Mouse (Mus musculus): Measurements from ENCODE around the gene Rftn2.

The Rftn2 gene

DNA sequence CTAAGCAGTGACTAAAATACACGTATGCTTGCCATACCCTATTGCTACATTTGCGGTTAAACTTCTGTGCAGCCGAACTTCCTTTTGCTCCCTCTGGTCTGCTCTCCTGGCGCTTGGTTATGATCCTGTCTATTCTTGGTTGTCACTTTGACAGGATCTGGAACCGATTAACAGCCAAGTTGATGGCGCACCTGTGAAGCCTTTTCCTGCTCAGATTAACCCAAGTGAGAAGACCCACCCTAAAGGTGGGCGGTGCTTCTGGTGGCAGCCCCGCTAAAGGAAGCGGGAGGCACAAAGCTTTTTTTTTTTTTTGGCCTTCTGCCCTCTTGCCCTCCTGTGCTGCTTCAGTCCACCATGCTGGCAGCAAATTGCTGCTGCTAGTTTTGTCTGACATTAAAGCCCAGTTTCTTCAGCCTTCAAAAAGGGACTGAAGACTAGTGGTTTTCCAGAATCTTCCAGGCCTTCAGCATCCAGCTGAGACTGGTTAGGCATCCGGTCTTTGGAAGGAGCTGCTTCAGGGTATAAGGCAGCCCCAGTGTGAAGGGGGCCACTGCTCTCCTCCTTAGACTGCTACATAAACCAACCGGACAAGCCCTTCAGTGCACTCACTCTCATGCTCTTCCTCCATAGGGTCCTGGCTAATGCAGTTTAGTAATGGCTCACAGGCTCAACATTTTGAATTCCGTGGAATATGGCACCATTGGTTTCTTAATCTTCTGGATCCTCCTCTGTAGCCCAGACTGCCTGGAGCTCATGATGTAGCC lies 16.2 kb downstream of the Rftn2 start:
- DNase-seq = peak in 1 of 2 experiments; percentile 18

DNA sequence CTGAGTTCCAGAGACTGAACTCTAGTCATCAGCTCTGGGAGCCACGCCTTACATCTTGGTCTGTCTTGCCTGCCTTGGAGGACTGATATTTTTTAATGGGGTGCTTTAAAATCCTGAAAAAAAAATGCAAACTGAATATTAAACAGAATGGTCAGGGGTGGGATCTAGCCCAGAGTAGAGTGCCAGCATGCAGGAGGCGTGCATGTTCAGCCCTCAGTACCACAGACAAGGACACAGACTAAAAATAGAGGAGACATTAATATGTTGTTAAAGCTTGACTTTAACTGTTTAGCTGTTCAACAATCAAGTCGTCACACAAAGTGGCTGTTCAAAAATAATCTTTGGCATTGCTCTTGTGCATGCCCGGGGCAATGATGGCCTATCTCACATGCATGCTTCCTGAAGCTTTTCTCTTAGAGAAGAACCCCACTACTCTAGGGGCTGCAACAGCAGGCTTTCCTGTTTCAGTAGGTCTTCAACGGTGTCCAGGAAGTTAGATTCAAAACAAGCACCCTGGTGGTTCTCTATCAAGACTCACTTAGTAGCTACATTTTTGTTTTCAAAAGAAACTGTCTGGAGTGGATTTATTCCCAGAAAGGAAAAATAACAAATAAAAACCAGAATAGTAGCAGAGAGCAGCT lies 18.0 kb downstream of the Rftn2 start:
- DNase-seq = no peak

DNA sequence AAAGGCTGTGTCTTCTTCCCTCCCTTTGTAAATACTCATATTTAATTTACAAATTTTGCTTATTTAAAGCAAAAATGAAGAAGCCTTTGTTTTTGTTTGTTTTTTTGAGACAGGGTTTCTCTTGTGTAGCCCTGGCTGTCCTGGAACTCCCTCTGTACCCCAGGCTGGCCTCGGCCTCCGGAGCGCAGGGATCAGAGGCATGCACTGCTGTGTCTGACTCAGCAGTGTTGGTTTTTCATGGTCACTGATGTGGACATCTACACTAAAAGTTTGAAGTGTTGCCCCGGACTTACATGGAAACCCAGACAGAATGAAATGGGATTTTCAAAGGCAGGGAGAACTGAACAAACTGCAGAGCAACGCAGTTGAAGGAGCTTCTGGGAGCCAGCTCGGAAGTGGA lies 19.0 kb downstream of the Rftn2 start:
- no peak for DNase-seq

- no peak for DNase-seq
Measured at GRCm38 (mm10) chr1:55205808-55206327, 20.7 kb downstream of the Rftn2 start.

DNA sequence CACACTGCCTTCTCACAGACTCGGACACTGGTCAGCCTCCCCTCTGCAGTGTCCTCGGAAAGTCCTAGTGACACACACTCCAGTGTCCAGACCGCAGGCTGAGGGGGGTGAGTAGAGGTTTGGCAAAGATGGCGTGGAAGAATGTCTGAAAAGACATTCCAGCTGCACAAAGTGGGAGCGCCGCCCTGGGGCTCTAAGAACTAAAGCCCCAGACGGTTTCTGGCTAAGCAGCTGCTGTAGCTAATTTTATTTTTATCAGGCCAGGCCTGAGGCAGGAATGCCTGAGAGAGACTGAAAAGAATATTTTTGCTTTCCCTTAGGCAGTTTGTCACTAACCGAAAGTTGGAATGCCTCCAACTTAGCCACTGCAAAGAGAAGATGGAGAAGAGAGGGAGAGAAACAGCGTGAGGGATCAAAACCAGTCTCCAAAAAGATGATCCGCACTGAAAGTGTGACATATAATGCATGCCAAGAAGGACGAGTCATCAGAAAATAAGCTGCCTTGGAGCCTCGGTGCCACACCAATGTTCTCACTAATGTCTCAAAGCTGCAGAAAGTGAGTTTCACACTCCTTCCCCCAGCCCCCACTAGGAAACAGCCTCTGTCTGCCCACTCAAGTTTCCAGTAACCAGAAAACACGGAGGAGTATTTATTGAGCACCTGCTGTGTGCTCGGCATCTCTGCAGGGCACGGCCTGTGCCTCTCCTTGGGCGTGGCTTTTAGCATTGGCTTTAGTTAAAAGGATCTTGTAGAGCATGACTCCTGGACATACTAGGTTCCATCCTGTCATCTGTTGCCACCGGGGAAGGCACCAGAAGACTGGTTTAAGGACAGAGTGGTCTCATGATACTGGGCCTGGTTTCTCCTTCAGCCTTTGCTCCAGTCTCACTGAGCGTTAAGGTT lies 24.5 kb downstream of the Rftn2 start:
- DNase-seq = no peak

GRCm38 (mm10) chr1:55198719-55199118 lies 27.9 kb downstream of the Rftn2 start:
- no peak for DNase-seq

DNA sequence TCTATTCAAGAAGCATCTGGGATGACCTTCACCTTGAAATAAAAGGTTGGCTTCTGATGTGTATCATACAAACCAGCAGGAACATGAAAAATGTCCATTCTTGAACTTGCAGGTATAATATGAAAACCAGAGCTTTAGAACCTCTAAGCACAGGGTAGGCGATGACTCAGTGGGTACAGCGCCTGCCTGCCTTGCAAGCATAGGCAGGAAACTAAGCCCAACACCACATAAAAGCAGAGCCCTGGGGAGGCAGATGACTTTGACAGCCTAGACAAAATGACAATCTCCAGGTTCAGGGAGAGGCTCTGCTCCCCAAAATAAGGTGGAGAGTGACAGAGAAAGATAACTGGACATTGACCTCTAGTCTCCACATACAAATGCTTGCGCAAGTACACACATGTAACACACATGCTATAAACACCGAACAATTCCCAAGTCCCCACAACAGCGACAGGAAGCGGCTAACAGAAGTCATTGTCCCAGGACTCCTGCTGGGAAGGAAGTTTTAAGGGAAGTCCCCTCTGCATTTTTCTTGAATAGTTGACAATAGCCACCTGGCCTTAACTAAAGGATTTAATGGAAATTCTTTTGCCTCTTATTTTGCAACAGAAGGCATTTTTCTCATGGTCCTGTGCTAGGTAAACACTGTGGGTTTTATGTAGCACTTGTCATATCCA lies 30.1 kb downstream of the Rftn2 start:
- no peak for DNase-seq

- DNase-seq = no peak
Measured at GRCm38 (mm10) chr1:55195021-55195420, 31.6 kb downstream of the Rftn2 start.

DNA sequence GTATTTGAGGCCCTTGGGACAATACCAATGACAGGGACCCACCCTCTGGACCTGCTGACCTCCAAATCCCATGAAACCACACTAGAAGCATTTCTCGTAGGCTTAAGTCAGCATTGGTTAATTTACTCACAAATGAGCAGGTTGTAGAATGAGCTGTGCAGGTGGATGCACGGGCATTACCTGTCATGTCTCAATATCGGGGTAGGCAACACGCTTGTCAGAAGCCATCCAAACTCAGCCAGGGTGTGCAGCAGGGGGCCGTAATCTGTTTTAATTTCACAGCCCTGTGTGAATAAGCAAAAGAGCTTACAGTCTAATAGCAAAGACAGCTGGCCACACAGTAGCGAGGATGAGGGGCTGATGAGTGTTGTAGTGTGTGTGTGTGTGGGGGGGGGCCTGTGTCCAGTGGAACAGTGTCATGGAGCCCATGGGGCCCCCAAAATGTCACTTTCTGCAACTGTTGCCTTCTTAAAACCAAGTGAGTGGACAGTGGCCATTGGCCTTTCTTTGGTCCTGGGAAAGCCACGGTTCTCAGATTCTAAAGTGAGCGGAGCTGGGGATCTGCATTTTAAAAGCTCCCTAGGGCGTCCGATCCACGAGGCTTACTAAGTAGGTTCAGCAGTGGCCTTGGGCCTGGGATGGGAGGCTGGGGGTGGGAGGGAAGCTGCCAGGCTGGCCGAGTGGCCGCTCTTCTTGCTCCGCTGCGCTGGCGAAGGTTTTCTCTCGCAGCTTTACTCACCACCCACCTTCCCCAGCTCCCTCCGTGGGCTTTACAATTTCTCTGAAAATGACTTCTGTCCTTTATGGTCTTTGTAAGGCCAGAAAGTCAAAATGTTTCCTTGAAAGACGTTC lies 32.3 kb downstream of the Rftn2 start:
- no peak for DNase-seq

DNA sequence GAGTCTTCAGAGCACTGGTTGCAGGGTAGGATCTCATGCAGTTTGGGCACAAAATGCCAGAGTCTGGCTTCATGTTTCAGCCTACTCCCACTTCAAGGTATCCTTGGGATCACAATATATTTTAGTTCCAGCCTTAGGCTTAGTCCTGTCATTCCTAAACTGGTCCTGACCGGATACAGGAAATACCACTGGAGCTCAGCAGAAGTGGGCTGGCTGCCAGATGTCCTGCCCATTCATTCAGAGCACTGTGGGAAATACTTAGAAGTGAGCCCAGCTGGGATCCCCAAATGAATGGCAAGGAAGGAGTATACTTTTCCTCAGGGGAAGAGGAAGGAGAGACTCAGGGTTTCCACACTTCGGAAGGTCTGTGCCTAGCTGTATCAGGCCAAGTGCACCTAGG lies 33.3 kb downstream of the Rftn2 start:
- peak; percentile 72 to 80 for DNase-seq

DNA sequence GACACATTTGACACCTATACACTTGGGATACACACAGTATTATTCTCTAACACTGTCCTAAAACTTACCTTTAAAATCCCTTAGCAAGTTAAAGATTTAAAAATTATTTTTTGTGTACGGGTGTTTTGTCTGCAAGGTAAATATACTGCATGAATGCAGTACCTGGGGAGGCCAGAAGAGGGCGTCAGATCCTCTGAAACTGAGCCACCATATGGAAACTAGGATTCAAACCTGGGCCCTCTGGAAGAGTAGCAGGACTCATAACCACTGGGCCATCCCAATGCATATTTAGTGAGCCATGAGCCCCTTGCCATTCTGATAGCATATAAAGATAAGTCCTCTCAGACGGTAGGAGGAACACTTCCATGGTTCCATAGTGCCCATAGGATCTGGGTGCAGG lies 33.8 kb downstream of the Rftn2 start:
- DNase-seq = peak in 1 of 2 experiments; percentile 31

GRCm38 (mm10) chr1:55192015-55192414 lies 34.6 kb downstream of the Rftn2 start:
- DNase-seq = no peak

- DNase-seq = no peak
Measured at GRCm38 (mm10) chr1:55186592-55187210, 39.9 kb downstream of the Rftn2 start.

DNA sequence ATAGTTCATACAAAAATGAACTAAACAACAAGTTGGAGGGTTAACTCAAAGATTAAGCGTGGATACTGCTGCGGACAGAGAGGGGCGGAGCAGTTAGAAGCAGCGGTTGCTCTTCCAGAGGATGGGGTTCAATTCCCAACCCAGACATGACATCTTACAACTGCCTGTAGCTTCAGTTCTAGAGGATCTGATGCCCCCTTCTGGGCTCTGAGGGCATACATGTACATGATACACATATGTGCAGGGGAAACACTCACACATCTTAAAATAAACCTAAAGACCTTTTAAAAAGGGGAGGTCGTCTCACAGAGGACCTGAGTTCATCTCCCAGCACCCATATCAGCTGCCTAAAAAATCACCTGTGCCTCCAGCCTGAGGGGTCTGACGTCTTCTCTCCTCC lies 40.9 kb downstream of the Rftn2 start:
- DNase-seq = no peak

DNA sequence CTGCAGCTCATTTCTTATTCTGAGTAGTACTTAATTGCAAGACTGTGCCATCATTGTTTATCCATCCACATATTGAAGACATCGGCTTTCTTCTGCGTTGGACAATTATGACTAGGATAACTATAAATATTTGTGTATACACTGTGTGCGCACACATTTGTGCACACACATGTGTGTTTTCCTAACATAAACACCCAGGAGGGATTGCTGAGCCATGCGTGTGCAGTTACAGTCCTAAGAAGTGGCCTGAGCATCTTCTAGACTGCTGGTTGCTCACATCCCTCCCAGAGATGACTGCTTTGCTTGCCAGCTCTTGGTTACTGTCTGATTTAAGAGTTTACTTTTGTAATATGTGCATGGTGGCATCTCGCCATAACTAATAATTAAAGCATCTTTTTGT lies 44.2 kb downstream of the Rftn2 start:
- DNase-seq = no peak

DNA sequence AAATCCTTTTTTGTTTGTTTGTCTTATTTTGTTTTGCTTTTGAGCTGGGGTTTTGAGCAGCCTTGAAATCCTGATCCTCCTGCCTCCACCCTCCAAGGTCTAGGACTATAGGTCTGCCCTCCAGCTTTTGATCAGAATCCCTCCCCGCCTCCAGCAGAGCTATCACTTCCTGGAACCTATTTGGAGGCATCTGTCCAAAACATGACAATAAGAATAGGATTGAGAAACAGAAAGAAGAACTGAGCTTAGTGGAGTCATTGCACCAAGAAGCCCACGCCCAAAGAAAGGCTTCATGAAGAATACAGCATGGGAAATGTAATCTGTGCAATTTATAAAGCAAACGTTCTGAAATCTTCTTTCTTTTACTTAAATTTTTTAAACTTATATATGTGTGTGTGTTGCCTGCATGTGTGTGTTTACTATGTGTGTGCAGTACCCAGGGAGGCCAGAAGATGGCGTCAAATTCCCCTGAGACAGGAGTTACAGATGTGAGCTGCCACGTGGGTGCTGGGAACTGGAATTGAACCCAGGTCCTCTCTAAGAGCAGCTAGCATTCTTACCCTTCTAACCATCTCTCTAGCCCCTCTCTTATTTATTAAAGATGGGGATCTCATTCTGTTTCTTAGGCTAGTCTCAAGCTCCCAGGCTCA lies 46.5 kb downstream of the Rftn2 start:
- DNase-seq = no peak

DNA sequence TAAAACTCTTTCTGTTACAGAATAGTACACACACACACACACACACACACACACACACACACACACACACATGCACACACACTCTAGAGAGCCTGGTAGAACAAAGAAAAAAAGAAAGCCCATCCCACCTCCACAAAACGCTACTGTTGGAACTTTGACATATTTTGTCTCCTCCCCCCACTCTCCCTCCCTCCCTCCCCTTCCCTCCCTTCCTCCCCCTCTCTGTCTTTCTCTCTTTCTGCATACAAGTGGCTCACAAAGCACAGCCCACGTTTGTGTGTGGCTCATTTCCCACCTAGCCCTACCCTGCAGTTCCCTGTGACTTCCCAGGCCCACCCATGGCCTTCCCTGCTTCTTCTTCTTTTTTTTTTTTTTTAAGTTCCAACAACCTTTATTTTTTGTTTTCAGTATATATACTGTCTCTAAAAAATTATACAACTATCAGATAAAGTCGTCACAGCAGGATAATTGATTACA lies 52.0 kb downstream of the Rftn2 start:
- DNase-seq = no peak

DNA sequence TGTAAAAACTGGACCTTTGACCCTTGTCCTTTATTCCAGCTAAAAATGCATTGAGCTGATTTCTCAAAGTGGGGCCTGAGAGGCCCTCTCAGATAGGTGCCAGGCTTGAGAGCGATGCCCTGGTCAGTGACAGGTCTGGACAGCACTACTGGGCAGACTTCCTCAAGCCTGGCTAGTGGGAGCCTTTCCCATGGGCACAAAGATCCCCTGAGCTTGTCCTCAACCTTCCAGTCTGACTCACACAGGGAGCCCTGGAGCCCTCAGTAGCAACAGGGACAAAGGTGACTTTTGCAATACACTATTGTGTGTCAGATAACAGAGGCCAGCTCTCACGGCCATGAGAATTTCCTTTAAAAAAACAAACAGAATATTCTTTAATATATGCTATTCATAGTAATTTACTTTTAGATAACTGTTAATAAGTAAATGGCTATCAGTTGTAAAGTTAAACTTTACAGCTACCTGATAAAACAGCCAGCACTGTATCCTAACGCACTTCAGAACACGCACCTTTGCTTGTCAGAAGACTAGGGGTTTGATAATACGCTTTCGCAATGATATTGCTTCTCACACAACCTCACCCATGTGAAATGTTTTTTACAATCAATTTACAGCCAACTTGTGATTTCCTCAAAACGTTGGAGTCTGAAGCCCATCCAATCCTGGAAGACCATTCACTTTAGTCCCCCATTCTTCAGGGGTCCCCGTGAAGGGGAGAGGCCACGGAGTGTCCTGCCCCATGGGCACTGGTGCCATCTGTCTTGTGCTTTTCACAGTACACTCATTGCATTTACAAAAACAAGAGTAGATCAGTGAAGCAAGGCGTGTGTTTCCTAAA lies 52.6 kb downstream of the Rftn2 start:
- peak in 1 of 2 experiments; percentile 15 for DNase-seq
